Mouse (Mus musculus) heart, postnatal 0 days (tissue): ENCODE measurements around the gene Mrgbp. TPM values are rescaled to one million over a fixed set of nuclear protein-coding genes. Genes with fewer than 3 reads are reported as not detected.

ENCODE experiments used
- ATAC-seq: fragments of 200-750 bp; cut with Nextera tagmentation; 2 replicates; pipeline ENCODE4 v1.8.0; 2017; ENCODE audit warnings: low read depth, moderate number of reproducible peaks, moderate library complexity; ENCODE audit not compliant: insufficient read depth
- DNase-seq: peaks from one replicate; pipeline ENCODE4 v3.0.0-alpha.2; 2016; ENCODE audit warnings: low spot score
- H3K27ac ChIP-seq: fragments of 300-500 bp; sonication (generic); 2 replicates; pipeline ENCODE4 v1.5.1; 2014; ENCODE audit warnings: low read depth, mild to moderate bottlenecking
- H3K27me3 ChIP-seq: fragments of 300-500 bp; sonication (generic); 2 replicates; pipeline ENCODE4 v1.6.1; 2014; ENCODE audit warnings: low read length, mixed read lengths; ENCODE audit not compliant: control insufficient read depth, insufficient read depth
- H3K36me3 ChIP-seq: fragments of 300-500 bp; sonication (generic); replicated peaks from 2 replicates; pipeline ENCODE4 v1.6.1; 2014; ENCODE audit warnings: low read length, mixed read lengths; ENCODE audit not compliant: control insufficient read depth, insufficient read depth
- H3K4me1 ChIP-seq: fragments of 300-500 bp; sonication (generic); 2 replicates; pipeline ENCODE4 v1.6.1; 2014; ENCODE audit warnings: antibody characterized with exemption; ENCODE audit not compliant: control insufficient read depth, insufficient read depth
- H3K4me2 ChIP-seq: fragments of 300-500 bp; sonication (generic); 2 replicates; pipeline ENCODE4 v1.6.1; 2014; ENCODE audit warnings: low read depth, mild to moderate bottlenecking, low read length, moderate library complexity
- H3K4me3 ChIP-seq: fragments of 300-500 bp; sonication (generic); 2 replicates; pipeline ENCODE4 v1.5.1; 2014; ENCODE audit warnings: low read depth, low read length
- H3K9ac ChIP-seq: fragments of 300-500 bp; sonication (generic); replicated peaks from 2 replicates; pipeline ENCODE4 v1.6.1; 2014; ENCODE audit warnings: low read depth, low read length, mixed read lengths
- H3K9me3 ChIP-seq: fragments of 300-500 bp; sonication (generic); replicated peaks from 2 replicates; pipeline ENCODE4 v1.6.1; 2016; ENCODE audit warnings: low read length; ENCODE audit not compliant: control insufficient read depth
- CTCF ChIP-seq: IDR thresholded peaks from 2 replicates; pipeline ENCODE4 v1.5.1; 2016; ENCODE audit warnings: antibody characterized with exemption, control low read depth, low read depth
- EP300 ChIP-seq: IDR thresholded peaks from 2 replicates; pipeline ENCODE4 v1.6.1; 2016; ENCODE audit warnings: antibody characterized with exemption, low read depth
- WGBS: fragments of 180-500 bp; shearing (Covaris S2); extraction: QIAGEN DNeasy Blood & Tissue Kit; methylation state at CpG from one replicate; pipeline ENCODE4 v1.1.7; 2014; 5-methylcytosine and 5-hydroxymethylcytosine counted together
- polyA plus RNA-seq: library from polyadenylated mRNA; unstranded; fragments of >200 nt; fragmentation: Nextera tagmentation; extraction: Ambion mirVana; gene quantifications from 2 replicates; pipeline ENCODE4 v1.2.1, GENCODE M21; 2015
- total RNA-seq: library from RNA; depleted of rRNA; stranded (reverse); fragments of >200 nt; gene quantifications from 2 replicates; pipeline ENCODE4 v1.2.3, GENCODE M21; 2014; ENCODE audit warnings: low replicate concordance; rRNA removed

The Mrgbp gene
- total and polyA plus RNA-seq, 2 experiments from 2014 or later, result 20.5 to 54.3 TPM

DNA sequence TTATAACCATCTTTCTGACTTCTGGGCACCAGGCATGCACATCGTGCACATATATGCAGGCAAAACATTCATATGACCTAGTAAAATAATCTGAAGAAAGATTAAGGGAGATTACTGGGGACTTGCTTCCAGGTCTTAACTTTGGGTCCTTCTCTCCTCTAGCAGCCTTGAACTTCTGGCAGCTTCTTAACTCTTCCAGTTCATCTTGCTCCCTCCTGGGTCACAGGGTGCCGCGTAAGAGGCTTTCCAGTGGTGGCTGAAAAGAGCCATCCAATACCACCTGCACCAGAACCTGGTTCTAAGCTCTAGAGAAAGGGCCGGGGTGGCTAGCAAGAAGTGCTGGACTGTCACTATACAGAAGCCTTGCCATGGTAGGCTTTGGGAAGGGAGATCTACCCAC lies 16.4 kb downstream of the Mrgbp start, which contains the start of gene Col9a3:
Gene Col9a3, plus strand, starts transcription at position 301 of the 400 bp plus-strand sequence.
- peaks cover 30% of the 10 kb centered on the region for H3K27me3 ChIP-seq
- WGBS, result 41% methylated on average over 4 of the region's 4 CpGs
- no peak for TF ChIP-seq CTCF
- TF ChIP-seq EP300, result no peak
- ATAC-seq (no peak), DNase-seq (no peak)
- 0 out of 2 replicates have a peak, but pooled peaks cover 9% of the 10 kb centered on the region for H3K4me1 ChIP-seq
- H3K27ac ChIP-seq, result no peak within 1 kb of the TSS
- H3K36me3 ChIP-seq, result peaks cover 31% of the 10 kb centered on the region
- no peak within 1 kb of the TSS for H3K9ac ChIP-seq
- H3K4me3 ChIP-seq, result peak within 1 kb of the TSS; percentile 20
- H3K9me3 ChIP-seq, result no peaks in the 10 kb centered on the region
- peak within 1 kb of the TSS; percentile 51 for H3K4me2 ChIP-seq

DNA sequence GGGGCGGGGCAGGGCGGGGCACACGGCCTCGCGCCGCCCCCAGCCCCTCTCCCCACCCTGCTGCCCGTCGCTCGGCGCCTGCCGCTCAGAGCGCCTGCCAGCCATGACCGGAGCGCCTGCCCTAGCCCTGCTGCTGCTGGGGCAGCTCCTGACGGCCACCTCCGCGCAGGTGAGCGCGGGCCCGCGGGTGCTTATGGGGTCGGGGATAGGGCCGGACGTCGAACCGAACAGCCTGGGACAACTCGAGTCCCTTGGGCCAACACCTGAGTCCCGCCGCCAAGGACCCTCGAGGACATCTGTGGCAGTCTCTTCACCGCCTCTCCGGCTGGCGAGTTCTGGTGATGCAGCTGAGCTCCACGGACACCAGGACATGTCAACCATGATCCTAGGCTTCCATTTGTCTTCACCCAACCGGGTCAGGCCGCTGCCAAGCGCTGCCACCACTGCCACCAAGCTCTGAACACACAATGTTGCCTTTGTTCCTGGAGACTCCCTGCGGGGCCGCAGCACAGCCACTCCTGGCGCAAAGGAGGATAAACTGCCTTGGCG lies 17.1 kb downstream of the Mrgbp start:
- whole genome bisulfite sequencing, result 6% methylated on average over 35 of the region's 41 CpGs
- H3K4me3 ChIP-seq, result peak overlapping the region; percentile 20
- H3K27me3 ChIP-seq, result peaks cover 30% of the 10 kb centered on the region
- ATAC-seq, result no peak
- no peak overlapping the region for H3K27ac ChIP-seq
- 0 out of 2 replicates have a peak, but pooled peaks cover 9% of the 10 kb centered on the region for H3K4me1 ChIP-seq
- no peaks in the 10 kb centered on the region for H3K9me3 ChIP-seq
- TF ChIP-seq EP300 (no peak), CTCF (no peak)
- H3K36me3 ChIP-seq, result peaks cover 23% of the 10 kb centered on the region
- H3K9ac ChIP-seq, result no peak overlapping the region
- no peak for DNase-seq
- H3K4me2 ChIP-seq, result peak overlapping the region; percentile 51

- Histone ChIP-seq H3K36me3 (peaks cover 2% of the 10 kb centered on the region; the same call in 1 of the 2 replicates), H3K4me1 (0 out of 2 replicates have a peak, but pooled peaks cover 9% of the 10 kb centered on the region), H3K4me3 (no peak overlapping the region), H3K4me2 (no peak overlapping the region), H3K9me3 (no peaks in the 10 kb centered on the region), H3K9ac (no peak overlapping the region), H3K27me3 (peaks cover 30% of the 10 kb centered on the region), H3K27ac (no peak overlapping the region)
- TF ChIP-seq EP300 (no peak), CTCF (no peak)
- ATAC-seq, result no peak
- DNase-seq, result no peak
- WGBS, result 19% methylated on average over 9 of the region's 9 CpGs
Measured at GRCm38 (mm10) chr2:180600569-180601021, 19.5 kb downstream of the Mrgbp start.

DNA sequence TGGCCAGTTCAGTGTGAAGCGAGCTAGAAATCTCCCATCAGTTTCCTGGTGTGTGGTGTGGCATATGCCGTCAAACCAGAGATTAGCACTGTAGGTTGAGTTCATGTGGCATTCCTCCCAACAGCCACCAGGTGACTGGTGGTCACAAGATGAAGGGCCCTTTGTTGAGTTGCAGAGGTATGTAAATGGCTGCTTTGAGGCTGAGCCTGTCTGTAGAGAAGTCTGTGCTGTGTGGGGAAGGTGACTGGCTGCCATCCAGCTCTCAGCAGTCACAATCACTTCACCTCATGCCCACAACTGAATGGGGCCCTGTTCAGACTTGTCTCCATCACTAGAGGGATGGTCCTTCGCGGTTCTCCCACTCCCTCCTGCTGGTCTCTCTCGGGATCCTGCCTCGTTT lies 23.7 kb downstream of the Mrgbp start:
- WGBS, result 55% methylated on average over 6 of the region's 6 CpGs
- 0 out of 2 replicates have a peak, but pooled peaks cover 4% of the 10 kb centered on the region for H3K4me1 ChIP-seq
- H3K9me3 ChIP-seq, result no peaks in the 10 kb centered on the region
- no peak overlapping the region for H3K4me2 ChIP-seq
- DNase-seq, result no peak
- no peak overlapping the region for H3K9ac ChIP-seq
- no peak overlapping the region for H3K4me3 ChIP-seq
- H3K27ac ChIP-seq, result no peak overlapping the region
- TF ChIP-seq EP300 (no peak), CTCF (no peak)
- no peaks in the 10 kb centered on the region for H3K27me3 ChIP-seq
- no peaks in the 10 kb centered on the region for H3K36me3 ChIP-seq
- no peak for ATAC-seq

DNA sequence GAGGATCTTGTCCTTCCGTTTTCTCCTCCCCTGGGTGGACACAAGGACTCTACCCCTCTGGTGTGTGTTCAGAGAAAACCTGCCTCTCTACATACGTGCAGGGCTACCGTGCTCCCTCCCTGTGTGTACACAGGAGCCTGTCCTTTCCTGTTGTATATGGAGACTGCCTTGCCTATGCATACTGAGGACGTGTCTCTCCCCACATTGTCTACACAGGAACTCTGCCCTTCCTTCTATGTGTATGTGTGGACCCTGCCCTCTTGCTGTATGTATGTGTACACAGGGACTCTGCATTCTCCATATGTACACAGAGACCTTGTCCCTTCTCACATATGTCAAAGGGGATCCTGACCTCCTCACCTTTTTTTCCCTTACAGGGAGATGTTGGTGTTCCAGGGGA lies 29.2 kb downstream of the Mrgbp start:
- no peaks in the 10 kb centered on the region for H3K27me3 ChIP-seq
- no peaks in the 10 kb centered on the region for H3K4me1 ChIP-seq
- H3K27ac ChIP-seq, result no peak overlapping the region
- no peak for DNase-seq
- no peaks in the 10 kb centered on the region for H3K9me3 ChIP-seq
- 60% methylated on average over 4 of the region's 4 CpGs for WGBS
- no peak overlapping the region for H3K9ac ChIP-seq
- no peak overlapping the region for H3K4me2 ChIP-seq
- TF ChIP-seq EP300 (no peak), CTCF (no peak)
- no peak overlapping the region for H3K4me3 ChIP-seq
- ATAC-seq, result no peak
- H3K36me3 ChIP-seq, result no peaks in the 10 kb centered on the region

GRCm38 (mm10) chr2:180611882-180612281 lies 30.8 kb downstream of the Mrgbp start:
- TF ChIP-seq CTCF (no peak), EP300 (no peak)
- Histone ChIP-seq H3K4me1 (no peaks in the 10 kb centered on the region), H3K9ac (no peak overlapping the region), H3K4me3 (no peak overlapping the region), H3K27ac (no peak overlapping the region), H3K9me3 (no peaks in the 10 kb centered on the region), H3K27me3 (no peaks in the 10 kb centered on the region), H3K4me2 (no peak overlapping the region), H3K36me3 (no peaks in the 10 kb centered on the region)
- ATAC-seq (no peak), DNase-seq (no peak)
- WGBS, result 47% methylated on average over 2 of the region's 2 CpGs

Other genes with a start within 250 kb of the Mrgbp start
- 2.7 and 5.7 TPM in 2 replicates for gene Gata5, start 246.6 kb upstream of the Mrgbp start, total RNA-seq
- gene Gata5, start 246.6 kb upstream of the Mrgbp start, polyA plus RNA-seq, result 1.2 and 1.8 TPM in 2 replicates
- gene Slco4a1, start 125.1 kb upstream of the Mrgbp start, total RNA-seq, result 0.50 TPM in 1 of 2 replicates, not detected in the other
- gene Slco4a1, start 125.1 kb upstream of the Mrgbp start, polyA plus RNA-seq, result not detected in 2 replicates
- 0.08 and 1.1 TPM in 2 replicates for gene Ntsr1, start 81.3 kb upstream of the Mrgbp start, total RNA-seq
- gene Ntsr1, start 81.3 kb upstream of the Mrgbp start, polyA plus RNA-seq, result 0.40 and 0.75 TPM in 2 replicates
- gene Ogfr, start 7.9 kb downstream of the Mrgbp start, total RNA-seq, result 81.0 and 81.6 TPM in 2 replicates
- gene Ogfr, start 7.9 kb downstream of the Mrgbp start, polyA plus RNA-seq, result 33.0 and 39.3 TPM in 2 replicates
- 0.62 and 1.3 TPM in 2 replicates for gene Col9a3, start 16.5 kb downstream of the Mrgbp start, total RNA-seq
- 0.77 and 1.3 TPM in 2 replicates for gene Col9a3, start 16.5 kb downstream of the Mrgbp start, polyA plus RNA-seq
- 0.04 and 0.12 TPM in 2 replicates for gene Tcfl5, start 61.4 kb downstream of the Mrgbp start, total RNA-seq
- gene Tcfl5, start 61.4 kb downstream of the Mrgbp start, polyA plus RNA-seq, result not detected in 2 replicates
- gene Dido1, start 128.7 kb downstream of the Mrgbp start, total RNA-seq, result 22.8 and 28.3 TPM in 2 replicates
- gene Dido1, start 128.7 kb downstream of the Mrgbp start, polyA plus RNA-seq, result 9.9 and 12.2 TPM in 2 replicates
- gene Gid8, start 128.8 kb downstream of the Mrgbp start, total RNA-seq, result 26.7 and 29.8 TPM in 2 replicates
- 51.9 and 52.6 TPM in 2 replicates for gene Gid8, start 128.8 kb downstream of the Mrgbp start, polyA plus RNA-seq
- 1.5 TPM in 1 of 2 replicates, not detected in the other for gene Slc17a9, start 144.0 kb downstream of the Mrgbp start, total RNA-seq
- gene Slc17a9, start 144.0 kb downstream of the Mrgbp start, polyA plus RNA-seq, result 0.44 and 0.60 TPM in 2 replicates
- not detected in 2 replicates for gene Bhlhe23, start 195.6 kb downstream of the Mrgbp start, total RNA-seq
- not detected in 2 replicates for gene Bhlhe23, start 195.6 kb downstream of the Mrgbp start, polyA plus RNA-seq